Mouse (Mus musculus): ENCODE data around the gene Hist1h2ai. TPM values are rescaled to one million over a fixed set of nuclear protein-coding genes. Genes with fewer than 3 reads are reported as not detected.

Hist1h2ai gene
- polyA plus RNA-seq (2012; rRNA removed), result 82.9 and 155 TPM in 2 replicates

GRCm38 (mm10) chr13:21715864-21716539 is at the start of gene Hist1h2ai, which contains the start of gene Hist1h2bl:
Gene Hist1h2ai, plus strand, starts transcription at chr13:21716422.
Gene Hist1h2bl, minus strand, starts transcription at chr13:21716143.

GRCm38 (mm10) chr13:21677305-21677704 is 38.9 kb upstream of the Hist1h2ai start, which contains the start of gene Olfr1360:
Gene Olfr1360, minus strand, starts transcription at chr13:21677405.

GRCm38 (mm10) chr13:21697811-21698210 is 18.4 kb upstream of the Hist1h2ai start, which contains the start of gene Olfr1359:
Gene Olfr1359, plus strand, starts transcription at chr13:21698111.

GRCm38 (mm10) chr13:21717397-21718357 is 1.5 kb downstream of the Hist1h2ai start, which contains the start of gene Hist1h3h:
Gene Hist1h3h, plus strand, starts transcription at chr13:21717659.

GRCm38 (mm10) chr13:21721757-21722372 is 5.6 kb downstream of the Hist1h2ai start, which contains the start of gene Hist1h2bm:
Gene Hist1h2bm, plus strand, starts transcription at chr13:21722044.

GRCm38 (mm10) chr13:21734906-21735767 is 18.9 kb downstream of the Hist1h2ai start, which contains the start of gene Hist1h4j:
Gene Hist1h4j, plus strand, starts transcription at chr13:21735064.

GRCm38 (mm10) chr13:21750159-21751017 is 34.2 kb downstream of the Hist1h2ai start, which contains the start of gene Hist1h4k:
Gene Hist1h4k, minus strand, starts transcription at chr13:21750505.

GRCm38 (mm10) chr13:21753524-21754285 is 37.5 kb downstream of the Hist1h2ai start, which contains the start of the genes Hist1h2ak and Hist1h2bn:
Gene Hist1h2ak, minus strand, starts transcription at chr13:21753827.
Gene Hist1h2bn, plus strand, starts transcription at chr13:21754123.

Other genes with a start within 250 kb of the Hist1h2ai start
- gene Nkapl, start 247.9 kb upstream of the Hist1h2ai start, polyA plus RNA-seq (2012; rRNA removed), result 0.34 and 0.45 TPM in 2 replicates
- gene Zkscan4, start 237.5 kb upstream of the Hist1h2ai start, polyA plus RNA-seq (2012; rRNA removed), result 1.6 and 2.2 TPM in 2 replicates
- gene Gm10065, start 237.0 kb upstream of the Hist1h2ai start, polyA plus RNA-seq (2012; rRNA removed), result not detected in 2 replicates
- gene AK157302, start 221.2 kb upstream of the Hist1h2ai start, polyA plus RNA-seq (2012; rRNA removed), result 0.14 TPM in 1 of 2 replicates, not detected in the other
- 9.0 and 18.5 TPM in 2 replicates for gene Gm11273, start 215.0 kb upstream of the Hist1h2ai start, polyA plus RNA-seq (2012; rRNA removed)
- gene Zkscan8, start 185.3 kb upstream of the Hist1h2ai start, polyA plus RNA-seq (2012; rRNA removed), result 3.6 and 3.9 TPM in 2 replicates
- gene Olfr1366, start 173.6 kb upstream of the Hist1h2ai start, polyA plus RNA-seq (2012; rRNA removed), result not detected in 2 replicates
- not detected in 2 replicates for gene Olfr1535, start 156.5 kb upstream of the Hist1h2ai start, polyA plus RNA-seq (2012; rRNA removed)
- gene Olfr1364, start 134.7 kb upstream of the Hist1h2ai start, polyA plus RNA-seq (2012; rRNA removed), result not detected in 2 replicates
- not detected in 2 replicates for gene Olfr1362, start 102.4 kb upstream of the Hist1h2ai start, polyA plus RNA-seq (2012; rRNA removed)
- not detected in 2 replicates for gene Olfr11, start 73.9 kb upstream of the Hist1h2ai start, polyA plus RNA-seq (2012; rRNA removed)
- not detected in 2 replicates for gene Olfr1361, start 53.0 kb upstream of the Hist1h2ai start, polyA plus RNA-seq (2012; rRNA removed)
- not detected in 2 replicates for gene Olfr1360, start 39.0 kb upstream of the Hist1h2ai start, polyA plus RNA-seq (2012; rRNA removed)
- gene Olfr1359, start 18.3 kb upstream of the Hist1h2ai start, polyA plus RNA-seq (2012; rRNA removed), result not detected in 2 replicates
- 7.5 and 13.6 TPM in 2 replicates for gene Hist1h2bl, start 279 bp upstream of the Hist1h2ai start, polyA plus RNA-seq (2012; rRNA removed)
- 77.1 and 77.2 TPM in 2 replicates for gene Hist1h3h, start 1.2 kb downstream of the Hist1h2ai start, polyA plus RNA-seq (2012; rRNA removed)
- 8.9 and 11.6 TPM in 2 replicates for gene Hist1h2bm, start 5.6 kb downstream of the Hist1h2ai start, polyA plus RNA-seq (2012; rRNA removed)
- gene Hist1h4j, start 18.6 kb downstream of the Hist1h2ai start, polyA plus RNA-seq (2012; rRNA removed), result 7.1 and 10.2 TPM in 2 replicates
- gene Hist1h4k, start 34.1 kb downstream of the Hist1h2ai start, polyA plus RNA-seq (2012; rRNA removed), result 40.6 and 44.5 TPM in 2 replicates
- 46.6 and 59.1 TPM in 2 replicates for gene Hist1h2ak, start 37.4 kb downstream of the Hist1h2ai start, polyA plus RNA-seq (2012; rRNA removed)
- 20.8 and 32.3 TPM in 2 replicates for gene Hist1h2bn, start 37.7 kb downstream of the Hist1h2ai start, polyA plus RNA-seq (2012; rRNA removed)
- 2.2 and 3.3 TPM in 2 replicates for gene Hist1h1b, start 64.2 kb downstream of the Hist1h2ai start, polyA plus RNA-seq (2012; rRNA removed)
- 60.0 and 85.2 TPM in 2 replicates for gene Hist1h3i, start 66.9 kb downstream of the Hist1h2ai start, polyA plus RNA-seq (2012; rRNA removed)
- 25.0 and 44.3 TPM in 2 replicates for gene Hist1h2an, start 70.8 kb downstream of the Hist1h2ai start, polyA plus RNA-seq (2012; rRNA removed)
- 7.3 and 7.7 TPM in 2 replicates for gene Hist1h2bp, start 71.0 kb downstream of the Hist1h2ai start, polyA plus RNA-seq (2012; rRNA removed)
- gene Hist1h2bq, start 93.8 kb downstream of the Hist1h2ai start, polyA plus RNA-seq (2012; rRNA removed), result 28.9 and 46.9 TPM in 2 replicates
- gene Hist1h2ao, start 94.0 kb downstream of the Hist1h2ai start, polyA plus RNA-seq (2012; rRNA removed), result not detected in 2 replicates
- not detected in 2 replicates for gene Hist1h4m, start 95.3 kb downstream of the Hist1h2ai start, polyA plus RNA-seq (2012; rRNA removed)
- gene Hist1h4n, start 115.8 kb downstream of the Hist1h2ai start, polyA plus RNA-seq (2012; rRNA removed), result 30.0 and 31.2 TPM in 2 replicates
- gene Hist1h2ap, start 117.1 kb downstream of the Hist1h2ai start, polyA plus RNA-seq (2012; rRNA removed), result 1,050 and 1,797 TPM in 2 replicates
- gene Hist1h2br, start 117.3 kb downstream of the Hist1h2ai start, polyA plus RNA-seq (2012; rRNA removed), result 23.0 and 38.8 TPM in 2 replicates
- gene Zfp184, start 228.7 kb downstream of the Hist1h2ai start, polyA plus RNA-seq (2012; rRNA removed), result 3.0 and 4.7 TPM in 2 replicates

All from ovary, adult 2 months (tissue).